Mouse (Mus musculus) heart, adult 2 months (tissue): Measurements from ENCODE around the gene Dido1. TPM values are rescaled to one million over a fixed set of nuclear protein-coding genes. Genes with fewer than 3 reads are reported as not detected.

Source experiments
- DNase-seq, 2 experiments: peaks; one replicate each; pipeline ENCODE4 v3.0.0; 2021
- H3K27ac ChIP-seq: fragments of 200-600 bp; 2 replicates; pipeline ENCODE4 v1.8.1; 2022
- H3K27me3 ChIP-seq: fragments of 200-500 bp; 2 replicates; pipeline ENCODE4 v1.6.1; 2012; ENCODE audit warnings: mild to moderate bottlenecking, low read length, inconsistent platforms, mixed read lengths; ENCODE audit not compliant: control insufficient read depth, insufficient read depth
- H3K36me3 ChIP-seq: fragments of 200-500 bp; 2 replicates; pipeline ENCODE4 v1.6.1; 2012; ENCODE audit warnings: low read length, inconsistent platforms; ENCODE audit not compliant: control insufficient read depth, insufficient read depth
- H3K4me1 ChIP-seq: fragments of 200-500 bp; 2 replicates; pipeline ENCODE4 v1.6.1; 2011; ENCODE audit warnings: low read length; ENCODE audit not compliant: control insufficient read depth, insufficient read depth
- H3K4me3 ChIP-seq: fragments of 200-600 bp; 2 replicates; pipeline ENCODE4 v1.8.1; 2022
- H3K79me2 ChIP-seq: fragments of 200-500 bp; replicated peaks from 2 replicates; pipeline ENCODE4 v1.6.1; 2012; ENCODE audit warnings: mild to moderate bottlenecking, inconsistent platforms, low read length, moderate library complexity, mixed read lengths; ENCODE audit not compliant: control insufficient read depth, insufficient read depth
- H3K9ac ChIP-seq: fragments of 200-500 bp; 2 replicates; pipeline ENCODE4 v1.6.1; 2012; ENCODE audit warnings: low read depth, mild to moderate bottlenecking, control low read depth, inconsistent platforms, low read length, mixed read lengths
- CTCF ChIP-seq: fragments of 200-600 bp; IDR thresholded peaks from 2 replicates; pipeline ENCODE4 v1.8.1; 2022; ENCODE audit warnings: antibody characterized with exemption, mild to moderate bottlenecking, moderate library complexity
- EP300 ChIP-seq: fragments of 200-500 bp; IDR thresholded peaks from 2 replicates; pipeline ENCODE4 v1.6.1; 2011; ENCODE audit warnings: low read depth, low read length, control low read depth; ENCODE audit not compliant: insufficient read depth
- POLR2A ChIP-seq: fragments of 200-500 bp; IDR thresholded peaks from 2 replicates; pipeline ENCODE4 v1.6.1; 2011; ENCODE audit warnings: mild to moderate bottlenecking, low read depth, low read length, control low read depth; ENCODE audit not compliant: insufficient read depth
- WGBS: fragments of 180-500 bp; shearing (Covaris S2); methylation state at CpG from one replicate; pipeline ENCODE4 v1.1.7; 2018; 5-methylcytosine and 5-hydroxymethylcytosine counted together
- intact Hi-C: fragments of 180-260 bp; cut with DNase I; formaldehyde crosslinking; loops from one replicate; pipeline ENCODE4 v1.15.1; 2025
- polyA plus RNA-seq: library from polyadenylated mRNA; depleted of rRNA; stranded (reverse); fragments of >200 nt; gene quantifications from 2 replicates; pipeline ENCODE4 v1.2.3, GENCODE M21; 2012
- total RNA-seq, 2 experiments: library from RNA; stranded (reverse); gene quantifications; 2 replicates each; pipeline ENCODE4 v1.2.3; 2021

Dido1 gene
- total and polyA plus RNA-seq, 3 experiments, result 8.6 to 30.8 (median 30.7) TPM

GRCm38 (mm10) chr2:180712037-180712689, 2.4 kb upstream of the Dido1 start:
- WGBS, result 79% methylated on average over 5 of the region's 5 CpGs
- no peak overlapping the region for H3K9ac ChIP-seq
- intact Hi-C loops, result loop anchor here (5.0 kb wide), 1 partner anchor 35 kb away; no protein-coding TSS in a partner anchor

GRCm38 (mm10) chr2:180711527-180711926, 1.7 kb upstream of the Dido1 start:
- Histone ChIP-seq H3K27me3 (no peaks in the 10 kb centered on the region), H3K79me2 (peaks cover 7% of the 10 kb centered on the region), H3K27ac (no peak overlapping the region), H3K4me1 (peaks cover 5% of the 10 kb centered on the region), H3K9ac (no peak overlapping the region), H3K4me3 (no peak overlapping the region), H3K36me3 (peaks cover 21% of the 10 kb centered on the region)
- no peak for DNase-seq
- intact Hi-C loops, result loop anchor here (5.0 kb wide), 1 partner anchor 34 kb away; no protein-coding TSS in a partner anchor
- TF ChIP-seq CTCF (no peak), EP300 (no peak), POLR2A (no peak)
- 71% methylated on average over 4 of the region's 4 CpGs for WGBS

More at GRCm38 (mm10) chr2:180712037-180712689, 2.4 kb upstream of the Dido1 start:
- H3K36me3 ChIP-seq, result peaks cover 24% of the 10 kb centered on the region
- no peak for DNase-seq
- peaks cover 5% of the 10 kb centered on the region for H3K4me1 ChIP-seq
- H3K4me3 ChIP-seq, result 0 out of 2 replicates have a peak overlapping the region, but pooled peaks have one; percentile 7
- peaks cover 7% of the 10 kb centered on the region for H3K79me2 ChIP-seq
- no peaks in the 10 kb centered on the region for H3K27me3 ChIP-seq
- no peak overlapping the region for H3K27ac ChIP-seq
- no peak for TF ChIP-seq EP300
- no peak for TF ChIP-seq POLR2A
- TF ChIP-seq CTCF, result no peak

- H3K27ac ChIP-seq, result peak overlapping the region; percentile 95
- intact Hi-C loops, result loop anchor here (5.0 kb wide), 1 partner anchor 33 kb away; no protein-coding TSS in a partner anchor
- H3K9ac ChIP-seq, result peak overlapping the region; percentile 90
- DNase-seq, result no peak
- peaks cover 9% of the 10 kb centered on the region for H3K4me1 ChIP-seq
- peaks cover 18% of the 10 kb centered on the region for H3K36me3 ChIP-seq
- WGBS, result 2% methylated on average over 64 of the region's 64 CpGs
- TF ChIP-seq CTCF (0 out of 2 replicates have a peak, but pooled peaks have one; percentile 4), POLR2A (no peak), EP300 (no peak)
- H3K79me2 ChIP-seq, result peaks cover 12% of the 10 kb centered on the region
- H3K4me3 ChIP-seq, result peak overlapping the region; percentile 89
- H3K27me3 ChIP-seq, result no peaks in the 10 kb centered on the region
These were observed 717 bp upstream of the Dido1 start for GRCm38 (mm10) chr2:180710276-180711155.

- H3K4me3 ChIP-seq, result peak overlapping the region; percentile 89
- H3K9ac ChIP-seq, result peak overlapping the region; percentile 63
- H3K36me3 ChIP-seq, result peaks cover 20% of the 10 kb centered on the region
- H3K27ac ChIP-seq, result peak overlapping the region; percentile 95
- no peak for DNase-seq
- peaks cover 21% of the 10 kb centered on the region for H3K4me1 ChIP-seq
- peaks cover 12% of the 10 kb centered on the region for H3K79me2 ChIP-seq
- no peaks in the 10 kb centered on the region for H3K27me3 ChIP-seq
- intact Hi-C loops, result no loop called here
- WGBS, result under 1% methylated on average over 39 of the region's 39 CpGs
- TF ChIP-seq EP300 (no peak), CTCF (no peak), POLR2A (no peak)
These were observed 526 bp downstream of the Dido1 start for GRCm38 (mm10) chr2:180709023-180709922.

- H3K27ac ChIP-seq, result peak overlapping the region; percentile 89
- peaks cover 27% of the 10 kb centered on the region for H3K4me1 ChIP-seq
- peaks cover 25% of the 10 kb centered on the region for H3K36me3 ChIP-seq
- 93% methylated on average over 5 of the region's 5 CpGs for WGBS
- no peak for TF ChIP-seq EP300
- TF ChIP-seq CTCF, result peak; percentile 17
- TF ChIP-seq POLR2A, result no peak
- peaks cover 10% of the 10 kb centered on the region for H3K79me2 ChIP-seq
- H3K9ac ChIP-seq, result no peak overlapping the region
- H3K4me3 ChIP-seq, result no peak overlapping the region
- H3K27me3 ChIP-seq, result no peaks in the 10 kb centered on the region
- intact Hi-C loops, result no loop called here
- DNase-seq, result no peak
These were observed 3.8 kb downstream of the Dido1 start for GRCm38 (mm10) chr2:180705975-180706374.
